Comparison of ENCODE assay signal across 8 mouse cellular contexts in genomic region chr11:21997561-21998140, GRCm38 (mm10). TPM values are rescaled to one million over a fixed set of nuclear protein-coding genes. Genes with fewer than 3 reads are reported as not detected.
DNase-seq lines count a peak whose midpoint lies in the region; ATAC-seq and TF ChIP-seq lines count a peak whose summit lies in the region.

No protein-coding gene starts in this region.

- DNase-seq in kidney, adult 2 months, result peak; percentile 26
- peak; percentile 66 for DNase-seq in brain, embryonic 14.5 days (ENCODE audit: low read depth)
- DNase-seq in testis, postnatal 14 days (ENCODE audit: low spot score), result no peak
- no peak for DNase-seq in testis, postnatal 10 days (ENCODE audit: low spot score)
- DNase-seq in thymus, adult 18-20 months, result no peak

- TF ChIP-seq CTCF in kidney, adult 2 months (conservative IDR thresholded peaks at IDR 0.05; ENCODE audit: insufficient read depth, insufficient read length, low read depth, low read length), result no peak
- no peak for TF ChIP-seq CTCF in brain, embryonic 14.5 days (IDR thresholded peaks at IDR 0.05; ENCODE audit: borderline replicate concordance, extremely low read depth, insufficient read depth, insufficient read length)

- no peak for TF ChIP-seq POLR2A in kidney, adult 2 months (IDR thresholded peaks at IDR 0.05; ENCODE audit: low read depth, low read length)
- TF ChIP-seq POLR2A in brain, embryonic 14.5 days (IDR thresholded peaks at IDR 0.05; ENCODE audit: borderline replicate concordance, extremely low read depth, insufficient read depth, insufficient read length, poor library complexity, severe bottlenecking), result no peak

- H3K27ac ChIP-seq in kidney, adult 2 months (ENCODE audit: insufficient read depth, low read depth, low read length), result no peak overlapping the region
- no peak overlapping the region for H3K27ac ChIP-seq in kidney, embryonic 14.5 days (ENCODE audit: low read depth, low read length)
- peak overlapping the region; percentile 70 for H3K27ac ChIP-seq in forebrain, embryonic 13.5 days
- no peak overlapping the region for H3K27ac ChIP-seq in liver, embryonic 12.5 days

- H3K9me3 ChIP-seq in kidney, embryonic 14.5 days (ENCODE audit: control insufficient read depth, low read length), result no peaks in the 10 kb centered on the region
- no peaks in the 10 kb centered on the region for H3K9me3 ChIP-seq in forebrain, embryonic 13.5 days (replicated peaks)
- no peaks in the 10 kb centered on the region for H3K9me3 ChIP-seq in liver, embryonic 12.5 days (replicated peaks)

- H3K27me3 ChIP-seq in kidney, adult 2 months (replicated peaks; ENCODE audit: control insufficient read depth, insufficient read depth, low read length), result peaks cover 28% of the 10 kb centered on the region
- H3K27me3 ChIP-seq in kidney, embryonic 14.5 days (ENCODE audit: control insufficient read depth, insufficient read depth, low read length), result peaks cover 95% of the 10 kb centered on the region
- H3K27me3 ChIP-seq in forebrain, embryonic 13.5 days, result peaks cover 61% of the 10 kb centered on the region
- H3K27me3 ChIP-seq in liver, embryonic 12.5 days (replicated peaks), result peaks cover 100% of the 10 kb centered on the region

- no peaks in the 10 kb centered on the region for H3K36me3 ChIP-seq in kidney, adult 2 months (ENCODE audit: control insufficient read depth, insufficient read depth, low read length)
- H3K36me3 ChIP-seq in kidney, embryonic 14.5 days (ENCODE audit: control insufficient read depth, insufficient read depth, low read length), result no peaks in the 10 kb centered on the region
- peaks cover 14% of the 10 kb centered on the region for H3K36me3 ChIP-seq in forebrain, embryonic 13.5 days (ENCODE audit: poor library complexity, severe bottlenecking)
- no peaks in the 10 kb centered on the region for H3K36me3 ChIP-seq in liver, embryonic 12.5 days

- H3K9ac ChIP-seq in kidney, embryonic 14.5 days (ENCODE audit: low read depth, low read length), result no peak overlapping the region
- H3K9ac ChIP-seq in forebrain, embryonic 13.5 days, result peak overlapping the region; percentile 96
- no peak overlapping the region for H3K9ac ChIP-seq in liver, embryonic 12.5 days

- 6% methylated on average over 20 of the region's 20 CpGs for WGBS in kidney, adult 2 months
- under 1% methylated on average over 20 of the region's 20 CpGs for whole genome bisulfite sequencing in kidney, embryonic 14.5 days
- 4% methylated on average over 20 of the region's 20 CpGs for WGBS in forebrain, embryonic 13.5 days
- WGBS in liver, embryonic 12.5 days (ENCODE audit: insufficient replicate concordance), result 2% methylated on average over 20 of the region's 20 CpGs

- H3K4me3 ChIP-seq in kidney, adult 2 months (ENCODE audit: insufficient read depth, low read depth, low read length), result no peak overlapping the region
- H3K4me3 ChIP-seq in kidney, embryonic 14.5 days (ENCODE audit: low read length), result no peak overlapping the region; the same call in 1 of the 2 replicates
- peak overlapping the region; percentile 75 for H3K4me3 ChIP-seq in forebrain, embryonic 13.5 days
- 0 out of 2 replicates have a peak overlapping the region, but pooled peaks have one; percentile 1 for H3K4me3 ChIP-seq in liver, embryonic 12.5 days

- ATAC-seq in kidney, embryonic 14.5 days (ENCODE audit: low FRiP score, low TSS enrichment), result no peak
- no peak for ATAC-seq in forebrain, embryonic 13.5 days
- no peak for ATAC-seq in liver, embryonic 12.5 days

- H3K4me2 ChIP-seq in kidney, embryonic 14.5 days (replicated peaks; ENCODE audit: low read depth, low read length), result no peak overlapping the region
- peak overlapping the region; percentile 88 for H3K4me2 ChIP-seq in forebrain, embryonic 13.5 days
- peak overlapping the region; percentile 10; the same call in 1 of the 2 replicates for H3K4me2 ChIP-seq in liver, embryonic 12.5 days

- H3K4me1 ChIP-seq in kidney, adult 2 months (ENCODE audit: control insufficient read depth, insufficient read depth, low read length), result no peaks in the 10 kb centered on the region
- peaks cover 15% of the 10 kb centered on the region; the same call in 1 of the 2 replicates for H3K4me1 ChIP-seq in kidney, embryonic 14.5 days (ENCODE audit: control insufficient read depth, insufficient read depth, low read length)
- peaks cover 80% of the 10 kb centered on the region for H3K4me1 ChIP-seq in forebrain, embryonic 13.5 days
- peaks cover 40% of the 10 kb centered on the region for H3K4me1 ChIP-seq in liver, embryonic 12.5 days

RNA-seq across cellular contexts. Expression of gene Otx1, which starts 5.0 kb away (rescaled TPM):
- not detected in 2 replicates for polyA plus RNA-seq in kidney, adult 2 months (2012; rRNA removed)
- not detected in 2 replicates for polyA plus RNA-seq in kidney, embryonic 14.5 days (2014; fragmentation: Nextera tagmentation; extraction: Ambion mirVana)
- 18.5 and 18.8 TPM in 2 replicates for polyA plus RNA-seq in brain, embryonic 14.5 days (2012; rRNA removed)
- 20.0 and 24.0 TPM in 2 replicates for polyA plus RNA-seq in forebrain, embryonic 13.5 days (2015; fragmentation: Nextera tagmentation; extraction: Ambion mirVana)
- polyA plus RNA-seq in liver, embryonic 12.5 days (2016; fragmentation: Nextera tagmentation; extraction: Ambion mirVana), result not detected in 2 replicates

Comparison
In these comparisons a context has a peak if more than half of its experiments do, and no peak if none do; other contexts are left out.
1. DNase-seq: peak in kidney, adult 2 months (single experiment) and brain, embryonic 14.5 days (single experiment); none in testis, postnatal 14 days (single experiment), testis, postnatal 10 days (single experiment) and thymus, adult 18-20 months (0 of 2).
2. H3K4me3 ChIP-seq: peak in forebrain, embryonic 13.5 days (single experiment) and liver, embryonic 12.5 days (single experiment); none in kidney, adult 2 months (single experiment) and kidney, embryonic 14.5 days (single experiment).
3. RNA of gene Otx1, which starts 5.0 kb away (polyA plus RNA-seq): 20.0 to 24.0 TPM in forebrain, embryonic 13.5 days and 18.5 to 18.8 TPM in brain, embryonic 14.5 days; not detected in kidney, embryonic 14.5 days, not detected in liver, embryonic 12.5 days and not detected in kidney, adult 2 months; every median in the first group is over 10 times any median in the second.